Mouse (Mus musculus): Measurements from ENCODE around the gene P2ry10b.

Gene P2ry10b

GRCm38 (mm10) chrX:107148681-107149080 is at the start of gene P2ry10b:
TSS of gene P2ry10b (plus strand) at chrX:107148927.
- no peak for DNase-seq (ENCODE audit: extremely low spot score, low read depth, low spot score)

- DNase-seq (ENCODE audit: extremely low spot score, low read depth, low spot score), result no peak
These were observed 32.4 kb upstream of the P2ry10b start for GRCm38 (mm10) chrX:107116333-107116732.

GRCm38 (mm10) chrX:107116987-107117386 is 31.7 kb upstream of the P2ry10b start:
- DNase-seq (ENCODE audit: extremely low spot score, low read depth, low spot score), result no peak

GRCm38 (mm10) chrX:107143184-107143583 is 5.5 kb upstream of the P2ry10b start:
- no peak for DNase-seq (ENCODE audit: extremely low spot score, low read depth, low spot score)

GRCm38 (mm10) chrX:107143930-107144329 is 4.8 kb upstream of the P2ry10b start:
- DNase-seq (ENCODE audit: extremely low spot score, low read depth, low spot score), result no peak

GRCm38 (mm10) chrX:107149391-107149993 is 765 bp downstream of the P2ry10b start:
- no peak for DNase-seq (ENCODE audit: extremely low spot score, low read depth, low spot score)

GRCm38 (mm10) chrX:107150027-107150426 is 1.3 kb downstream of the P2ry10b start:
- DNase-seq (ENCODE audit: extremely low spot score, low read depth, low spot score), result no peak

- DNase-seq (ENCODE audit: extremely low spot score, low read depth, low spot score), result no peak
These were observed 2.2 kb downstream of the P2ry10b start for GRCm38 (mm10) chrX:107150752-107151515.

GRCm38 (mm10) chrX:107156021-107156420 is 7.3 kb downstream of the P2ry10b start:
- no peak for DNase-seq (ENCODE audit: extremely low spot score, low read depth, low spot score)

GRCm38 (mm10) chrX:107160496-107160895 is 11.8 kb downstream of the P2ry10b start:
- no peak for DNase-seq (ENCODE audit: extremely low spot score, low read depth, low spot score)

GRCm38 (mm10) chrX:107168281-107168680 is 19.6 kb downstream of the P2ry10b start:
- no peak for DNase-seq (ENCODE audit: extremely low spot score, low read depth, low spot score)

- DNase-seq (ENCODE audit: extremely low spot score, low read depth, low spot score), result no peak
These were observed 20.4 kb downstream of the P2ry10b start for GRCm38 (mm10) chrX:107169128-107169527.

GRCm38 (mm10) chrX:107178742-107179141 is 30.0 kb downstream of the P2ry10b start:
- no peak for DNase-seq (ENCODE audit: extremely low spot score, low read depth, low spot score)

GRCm38 (mm10) chrX:107217577-107218090 is 68.9 kb downstream of the P2ry10b start:
- no peak for DNase-seq (ENCODE audit: extremely low spot score, low read depth, low spot score)

Data from hindlimb bud, embryonic 11.5 days (tissue).